Mouse (Mus musculus) kidney, postnatal 0 days (tissue): Measurements from ENCODE around the gene Tulp3. TPM values are rescaled to one million over a fixed set of nuclear protein-coding genes. Genes with fewer than 3 reads are reported as not detected.
A peak's percentile ranks its signal among the peaks of the same experiment; 100 is the strongest.

ENCODE experiments used
- ATAC-seq: fragments of 200-750 bp; cut with Nextera tagmentation; replicated peaks from 2 replicates; pipeline ENCODE4 v1.8.0; 2017; ENCODE audit warnings: low read depth, moderate number of reproducible peaks, moderate TSS enrichment, moderate library complexity; ENCODE audit not compliant: low FRiP score
- DNase-seq: peaks from one replicate; pipeline ENCODE4 v3.0.0-alpha.2; 2016; ENCODE audit warnings: low spot score
- H3K27ac ChIP-seq: fragments of 300-500 bp; sonication (generic); 2 replicates; pipeline ENCODE4 v1.5.1; 2014; ENCODE audit warnings: mild to moderate bottlenecking
- H3K27me3 ChIP-seq: fragments of 300-500 bp; sonication (generic); 2 replicates; pipeline ENCODE4 v1.6.1; 2014; ENCODE audit warnings: low read length, mixed read lengths; ENCODE audit not compliant: insufficient read depth
- H3K36me3 ChIP-seq: fragments of 300-500 bp; sonication (generic); 2 replicates; pipeline ENCODE4 v1.6.1; 2014; ENCODE audit warnings: low read length, mixed read lengths; ENCODE audit not compliant: insufficient read depth
- H3K4me1 ChIP-seq: fragments of 300-500 bp; sonication (generic); replicated peaks from 2 replicates; pipeline ENCODE4 v1.6.1; 2014; ENCODE audit warnings: antibody characterized with exemption, low read length, mixed read lengths; ENCODE audit not compliant: insufficient read depth
- H3K4me2 ChIP-seq: fragments of 300-500 bp; sonication (generic); 2 replicates; pipeline ENCODE4 v1.6.1; 2014; ENCODE audit warnings: mild to moderate bottlenecking, low read length, moderate library complexity, mixed read lengths
- H3K4me3 ChIP-seq: fragments of 300-500 bp; sonication (generic); replicated peaks from 2 replicates; pipeline ENCODE4 v1.5.1; 2014; ENCODE audit warnings: low read depth, low read length
- H3K9ac ChIP-seq: fragments of 300-500 bp; sonication (generic); 2 replicates; pipeline ENCODE4 v1.6.1; 2014; ENCODE audit warnings: low read depth, low read length
- H3K9me3 ChIP-seq: fragments of 300-500 bp; sonication (generic); replicated peaks from 2 replicates; pipeline ENCODE4 v1.6.1; 2016; ENCODE audit warnings: low read length, inconsistent platforms, mixed read lengths
- CTCF ChIP-seq: IDR thresholded peaks from 2 replicates; pipeline ENCODE4 v1.5.1; 2016; ENCODE audit warnings: antibody characterized with exemption, low read depth, mild to moderate bottlenecking, moderate library complexity
- WGBS: fragments of 180-500 bp; shearing (Covaris S2); extraction: QIAGEN DNeasy Blood & Tissue Kit; methylation state at CpG from one replicate; pipeline ENCODE4 v1.1.7; 2014; 5-methylcytosine and 5-hydroxymethylcytosine counted together
- polyA plus RNA-seq: library from polyadenylated mRNA; unstranded; fragments of >200 nt; fragmentation: Nextera tagmentation; extraction: Ambion mirVana; gene quantifications from 2 replicates; pipeline ENCODE4 v1.2.1, GENCODE M21; 2015

The Tulp3 gene
- polyA plus RNA-seq, 1 experiment from 2014 or later: 15.0 TPM

GRCm38 (mm10) chr6:128301458-128301857, 54.2 kb downstream of the Tulp3 start:
- ATAC-seq: no peak
- Histone ChIP-seq H3K9me3 (no peaks in the 10 kb centered on the region), H3K27me3 (0 out of 2 replicates have a peak, but pooled peaks cover 4% of the 10 kb centered on the region), H3K9ac (no peak overlapping the region), H3K4me2 (peak overlapping the region; percentile 98), H3K36me3 (no peaks in the 10 kb centered on the region), H3K4me1 (peaks cover 15% of the 10 kb centered on the region; the same call in 1 of the 2 replicates), H3K4me3 (peak overlapping the region; percentile 76; the same call in 1 of the 2 replicates), H3K27ac (peak overlapping the region; percentile 75; the same call in 1 of the 2 replicates)
- no peak for TF ChIP-seq CTCF
- no peak for DNase-seq
- WGBS: 41% methylated on average over 11 of the region's 11 CpGs

GRCm38 (mm10) chr6:128300134-128301001, 55.3 kb downstream of the Tulp3 start, which contains the start of gene Tead4:
Gene Tead4, minus strand, starts transcription at chr6:128300823.
- under 1% methylated on average over 65 of the region's 81 CpGs for WGBS
- peak; percentile 87 for ATAC-seq

DNA sequence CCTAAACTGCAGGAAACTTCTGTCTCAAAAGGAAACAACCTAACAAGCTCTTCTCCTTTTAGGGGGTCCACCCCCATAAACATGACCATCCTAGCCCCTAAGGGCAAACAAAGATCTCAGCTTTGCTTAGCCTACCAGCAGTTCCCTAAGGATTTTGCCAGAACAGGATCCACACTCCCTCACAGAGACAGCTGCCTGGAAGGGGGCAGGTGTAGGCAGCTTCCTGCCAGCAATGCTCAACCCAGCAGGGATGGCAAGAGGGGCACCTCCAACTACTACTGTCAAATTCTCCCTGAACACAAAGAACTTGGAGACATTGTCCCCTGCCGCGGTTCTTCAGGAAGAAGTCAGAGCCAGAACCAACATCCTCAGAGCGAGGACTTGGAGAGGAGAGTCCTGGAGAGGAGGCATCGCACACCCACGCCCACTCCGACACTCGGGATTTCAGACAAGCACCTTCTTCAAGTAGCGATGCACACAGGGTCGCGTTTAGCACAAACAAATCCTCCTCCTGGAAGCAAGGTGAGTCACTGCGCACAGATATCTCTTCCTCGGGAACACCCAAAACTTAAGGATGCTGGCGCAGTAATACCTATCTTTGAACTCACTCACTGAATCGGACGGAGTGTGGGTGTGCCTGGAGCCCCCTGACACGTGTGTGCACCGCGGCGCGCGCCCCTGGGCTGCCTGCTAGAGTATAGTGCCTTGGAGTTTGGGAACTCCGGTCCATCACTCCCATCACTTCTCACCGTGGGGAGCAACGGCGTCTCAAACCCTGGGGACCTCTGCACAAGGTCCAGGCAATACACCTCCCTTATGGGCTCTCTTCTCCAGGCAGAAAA, 56.1 kb downstream of the Tulp3 start:
- peak overlapping the region; percentile 98 for H3K4me2 ChIP-seq
- 0 out of 2 replicates have a peak, but pooled peaks cover 4% of the 10 kb centered on the region for H3K27me3 ChIP-seq
- DNase-seq (peak; percentile 18), ATAC-seq (peak; percentile 22; the same call in 1 of the 2 replicates)
- peak overlapping the region; percentile 76 for H3K4me3 ChIP-seq
- H3K9ac ChIP-seq: peak overlapping the region; percentile 63
- H3K36me3 ChIP-seq: no peaks in the 10 kb centered on the region
- peak overlapping the region; percentile 75 for H3K27ac ChIP-seq
- H3K4me1 ChIP-seq: peaks cover 21% of the 10 kb centered on the region
- TF ChIP-seq CTCF: no peak
- WGBS: 1% methylated on average over 25 of the region's 25 CpGs
- no peaks in the 10 kb centered on the region for H3K9me3 ChIP-seq

More at GRCm38 (mm10) chr6:128300134-128301001, 55.3 kb downstream of the Tulp3 start, which contains the start of gene Tead4:
- TF ChIP-seq CTCF: no peak
- Histone ChIP-seq H3K4me3 (peak within 1 kb of the TSS; percentile 76), H3K9me3 (no peaks in the 10 kb centered on the region), H3K9ac (peak within 1 kb of the TSS; percentile 63), H3K27me3 (0 out of 2 replicates have a peak, but pooled peaks cover 4% of the 10 kb centered on the region), H3K4me1 (peaks cover 21% of the 10 kb centered on the region), H3K27ac (peak within 1 kb of the TSS; percentile 75), H3K36me3 (no peaks in the 10 kb centered on the region), H3K4me2 (peak within 1 kb of the TSS; percentile 98)
- peak; percentile 83 for DNase-seq

GRCm38 (mm10) chr6:128298246-128298645, 57.4 kb downstream of the Tulp3 start:
- Histone ChIP-seq H3K4me3 (no peak overlapping the region), H3K27me3 (0 out of 2 replicates have a peak, but pooled peaks cover 4% of the 10 kb centered on the region), H3K27ac (no peak overlapping the region), H3K36me3 (no peaks in the 10 kb centered on the region), H3K4me1 (peaks cover 21% of the 10 kb centered on the region), H3K4me2 (no peak overlapping the region), H3K9me3 (no peaks in the 10 kb centered on the region), H3K9ac (no peak overlapping the region)
- DNase-seq (no peak), ATAC-seq (no peak)
- no peak for TF ChIP-seq CTCF
- 55% methylated on average over 7 of the region's 7 CpGs for WGBS

- DNase-seq (no peak), ATAC-seq (no peak)
- H3K36me3 ChIP-seq: no peaks in the 10 kb centered on the region
- no peak overlapping the region for H3K9ac ChIP-seq
- no peak overlapping the region for H3K4me3 ChIP-seq
- peak overlapping the region; percentile 25; the same call in 1 of the 2 replicates for H3K27ac ChIP-seq
- H3K9me3 ChIP-seq: no peaks in the 10 kb centered on the region
- TF ChIP-seq CTCF: no peak
- 24% methylated on average over 11 of the region's 11 CpGs for WGBS
- H3K4me1 ChIP-seq: peaks cover 21% of the 10 kb centered on the region
- H3K27me3 ChIP-seq: 0 out of 2 replicates have a peak, but pooled peaks cover 4% of the 10 kb centered on the region
- no peak overlapping the region for H3K4me2 ChIP-seq
Measured at GRCm38 (mm10) chr6:128296750-128297393, 58.8 kb downstream of the Tulp3 start.
